Mouse (Mus musculus): ENCODE results near the gene Odf2. TPM values are rescaled to one million over a fixed set of nuclear protein-coding genes. Genes with fewer than 3 reads are reported as not detected.

Gene Odf2
- total and polyA plus RNA-seq, 3 experiments, result 49.3 to 82.8 TPM; not detected in 1

GRCm38 (mm10) chr2:29967768-29968167 lies 78.7 kb downstream of the Odf2 start:
- no peak for DNase-seq (ENCODE audit: low read depth, low spot score)
- Histone ChIP-seq H3K36me3 (ENCODE audit: control insufficient read depth in 1 of 2, insufficient read depth in 2 of 2, low read length in 2 of 2) (peaks cover 0 to 9% of the 10 kb centered on the region in 2 experiments; a peak in 2 of 4 replicates), H3K79me2 (ENCODE audit: control insufficient read depth, insufficient read depth, low read length, poor library complexity) (peaks cover 2% of the 10 kb centered on the region; the same call in 1 of the 2 replicates), H3K27me3 (ENCODE audit: control insufficient read depth in 1 of 2, insufficient read depth in 2 of 2, low read length in 2 of 2) (no peaks in the 10 kb centered on the region), H3K9me3 (replicated peaks; ENCODE audit: insufficient read depth, low read length) (no peaks in the 10 kb centered on the region), H3K4me3 (ENCODE audit: control insufficient read depth in 1 of 2, insufficient read depth in 1 of 2, low read depth in 2 of 2, low read length in 2 of 2) (no peak overlapping the region), H3K27ac (ENCODE audit: control insufficient read depth, low read depth, low read length) (no peak overlapping the region), H3K9ac (ENCODE audit: control insufficient read depth, low read depth, low read length, poor library complexity, severe bottlenecking) (no peak overlapping the region), H3K4me1 (ENCODE audit: control insufficient read depth in 1 of 2, insufficient read depth in 2 of 2, low read length in 2 of 2) (peaks cover 0 to 9% of the 10 kb centered on the region in 2 experiments; a peak in 2 of 4 replicates)
- TF ChIP-seq MAX (IDR thresholded peaks at IDR 0.05; ENCODE audit: low read length), result no peak
- TF ChIP-seq RAD21 (IDR thresholded peaks at IDR 0.05; ENCODE audit: low read depth, low read length), result no peak
- no peak for TF ChIP-seq POLR2AphosphoS2 (IDR thresholded peaks at IDR 0.05; ENCODE audit: low read length)
- TF ChIP-seq ZNF384 (IDR thresholded peaks at IDR 0.05; ENCODE audit: low read depth, low read length), result no peak
- TF ChIP-seq SIN3A (IDR thresholded peaks at IDR 0.05; ENCODE audit: low read length), result no peak
- TF ChIP-seq TAL1 (IDR thresholded peaks at IDR 0.05; ENCODE audit: low read length), result no peak
- TF ChIP-seq NELFE (IDR thresholded peaks at IDR 0.05; ENCODE audit: low read depth, low read length), result no peak
- TF ChIP-seq NRF1 (IDR thresholded peaks at IDR 0.05; ENCODE audit: insufficient read depth, low read depth, low read length, poor library complexity, severe bottlenecking), result no peak
- TF ChIP-seq MYB (IDR thresholded peaks at IDR 0.05; ENCODE audit: low read depth, low read length), result no peak
- TF ChIP-seq GABPA (IDR thresholded peaks at IDR 0.05; ENCODE audit: low read depth, low read length), result no peak
- no peak for TF ChIP-seq TBP (IDR thresholded peaks at IDR 0.05; ENCODE audit: low read depth, low read length)
- no peak for TF ChIP-seq EP300 (IDR thresholded peaks at IDR 0.05; ENCODE audit: low read depth in 1 of 2, low read length in 2 of 2)
- TF ChIP-seq JUND (IDR thresholded peaks at IDR 0.05; ENCODE audit: low read depth, low read length), result no peak
- no peak for TF ChIP-seq TCF12 (IDR thresholded peaks at IDR 0.05; ENCODE audit: low read depth, low read length)
- TF ChIP-seq ZC3H11A (IDR thresholded peaks at IDR 0.05; ENCODE audit: low read depth, low read length), result no peak

GRCm38 (mm10) chr2:29968638-29969037 lies 79.6 kb downstream of the Odf2 start:
- Histone ChIP-seq H3K4me3 (ENCODE audit: control insufficient read depth in 1 of 2, insufficient read depth in 1 of 2, low read depth in 2 of 2, low read length in 2 of 2) (no peak overlapping the region), H3K27me3 (ENCODE audit: control insufficient read depth in 1 of 2, insufficient read depth in 2 of 2, low read length in 2 of 2) (no peaks in the 10 kb centered on the region), H3K27ac (ENCODE audit: control insufficient read depth, low read depth, low read length) (no peak overlapping the region), H3K9ac (ENCODE audit: control insufficient read depth, low read depth, low read length, poor library complexity, severe bottlenecking) (no peak overlapping the region), H3K36me3 (ENCODE audit: control insufficient read depth in 1 of 2, insufficient read depth in 2 of 2, low read length in 2 of 2) (peaks cover 0 to 12% of the 10 kb centered on the region in 2 experiments; a peak in 2 of 4 replicates), H3K9me3 (replicated peaks; ENCODE audit: insufficient read depth, low read length) (no peaks in the 10 kb centered on the region), H3K79me2 (ENCODE audit: control insufficient read depth, insufficient read depth, low read length, poor library complexity) (peaks cover 2% of the 10 kb centered on the region; the same call in 1 of the 2 replicates), H3K4me1 (ENCODE audit: control insufficient read depth in 1 of 2, insufficient read depth in 2 of 2, low read length in 2 of 2) (peaks cover 0 to 12% of the 10 kb centered on the region in 2 experiments; a peak in 2 of 4 replicates)
- DNase-seq (ENCODE audit: low read depth, low spot score), result no peak
- TF ChIP-seq TCF12 (IDR thresholded peaks at IDR 0.05; ENCODE audit: low read depth, low read length) (no peak), SMC3 (IDR thresholded peaks at IDR 0.05; ENCODE audit: low read depth, low read length) (no peak), KAT2A (conservative IDR thresholded peaks at IDR 0.05; ENCODE audit: low read depth, low read length) (no peak), BHLHE40 (IDR thresholded peaks at IDR 0.05; ENCODE audit: borderline replicate concordance, low read depth, low read length) (no peak), POLR2AphosphoS2 (IDR thresholded peaks at IDR 0.05; ENCODE audit: low read length) (no peak), E2F4 (IDR thresholded peaks at IDR 0.05; ENCODE audit: borderline replicate concordance, low read depth, low read length) (no peak), TAL1 (IDR thresholded peaks at IDR 0.05; ENCODE audit: low read length) (no peak), EP300 (IDR thresholded peaks at IDR 0.05; ENCODE audit: low read depth in 1 of 2, low read length in 2 of 2) (no peak), MAX (IDR thresholded peaks at IDR 0.05; ENCODE audit: low read length) (no peak), MYC (IDR thresholded peaks at IDR 0.05; ENCODE audit: low read depth, low read length) (no peak), UBTF (IDR thresholded peaks at IDR 0.05; ENCODE audit: borderline replicate concordance, insufficient read depth, low read depth, low read length) (no peak), GATA1 (IDR thresholded peaks at IDR 0.05; ENCODE audit: low read depth, low read length) (no peak), MEF2A (IDR thresholded peaks at IDR 0.05; ENCODE audit: extremely low read depth, insufficient replicate concordance, low read depth, low read length, poor library complexity, severe bottlenecking) (no peak)
